Mouse (Mus musculus) kidney, postnatal 4 days (tissue): ENCODE results near the gene Nup210l.

Experiments used
- DNase-seq, 2 experiments: peaks; one replicate each; pipeline ENCODE4 v3.0.0; 2021; ENCODE audit warnings: mixed read lengths in 2 of 2

Nup210l gene

DNA sequence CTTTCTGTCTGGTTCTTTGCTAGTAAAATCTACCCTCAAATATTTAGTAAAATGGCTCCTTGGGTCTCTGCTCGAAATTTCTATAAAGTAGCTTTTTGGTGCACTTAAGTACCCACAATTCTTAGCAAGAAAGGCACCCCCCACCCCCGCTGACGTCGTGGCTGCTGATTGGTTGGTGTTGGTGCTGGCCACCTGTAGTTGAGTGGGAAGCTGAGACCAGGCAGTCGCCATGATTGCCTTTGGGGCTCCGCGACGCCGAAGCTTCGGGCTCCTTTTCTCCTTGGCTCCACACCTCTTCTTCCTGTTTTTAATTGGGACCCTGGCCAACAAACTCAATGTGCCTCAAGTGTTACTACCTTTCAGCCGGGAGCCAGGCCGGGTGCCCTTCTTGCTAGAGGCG lies at the start of gene Nup210l:
TSS of gene Nup210l (plus strand) at position 195 of the 400 bp plus-strand sequence.
- no peak for DNase-seq

DNA sequence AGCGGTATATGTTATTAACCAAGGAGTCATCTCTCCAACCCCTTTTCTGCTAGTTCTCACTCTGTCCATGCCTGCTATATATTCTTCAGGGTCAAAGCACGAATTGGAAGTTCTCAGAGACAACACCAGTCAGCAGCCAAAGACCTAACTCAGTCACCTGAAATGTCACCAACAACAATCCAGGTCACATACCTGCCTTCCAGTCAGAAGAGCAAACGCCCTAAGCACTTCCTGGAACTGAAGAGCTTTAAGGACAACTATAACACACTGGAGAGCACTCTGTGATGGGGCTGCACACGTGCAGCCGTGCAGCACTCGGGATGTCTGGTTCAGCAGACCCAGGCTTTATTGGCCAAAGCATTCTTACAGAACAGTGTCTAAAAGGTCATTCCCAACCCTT lies 42.4 kb upstream of the Nup210l start:
- no peak for DNase-seq

DNA sequence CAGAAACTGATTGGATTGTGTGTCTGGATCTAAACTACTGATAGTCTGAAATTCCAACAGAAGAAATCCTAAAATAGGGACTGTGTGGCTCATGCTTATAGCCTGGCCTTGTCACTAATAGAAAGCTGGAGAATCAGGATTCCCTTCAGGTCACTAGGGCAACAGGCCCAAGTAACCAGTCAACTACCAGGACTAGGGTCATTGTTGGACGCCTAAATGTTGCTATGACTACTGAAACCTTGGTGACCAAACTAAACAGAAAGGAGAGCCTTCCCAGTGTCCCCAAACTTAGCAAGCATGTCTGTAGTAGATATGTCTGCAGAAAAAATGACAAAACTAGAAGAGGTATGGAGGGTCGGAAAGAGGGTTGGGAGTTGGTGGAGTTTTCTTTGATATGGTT lies 41.4 kb upstream of the Nup210l start:
- DNase-seq = no peak

DNA sequence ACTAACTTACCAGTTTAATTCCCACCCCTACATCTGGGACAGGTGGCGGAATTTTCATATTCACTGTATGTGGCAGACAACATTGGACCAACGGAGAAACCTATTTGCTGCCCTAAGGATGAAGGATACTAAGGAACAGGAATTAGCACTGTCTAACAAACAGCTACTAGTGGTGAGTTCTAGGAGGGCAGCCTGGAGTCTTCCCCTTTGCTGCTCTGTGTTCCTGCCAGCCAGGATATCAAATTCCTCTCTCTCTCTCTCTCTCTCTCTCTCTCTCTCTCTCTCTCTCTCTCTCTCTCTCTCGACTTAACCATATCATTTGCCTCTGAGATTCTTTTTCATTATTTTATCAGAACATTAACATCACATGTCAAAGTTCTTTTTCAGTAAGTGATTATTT lies 39.5 kb upstream of the Nup210l start:
- DNase-seq = no peak

DNA sequence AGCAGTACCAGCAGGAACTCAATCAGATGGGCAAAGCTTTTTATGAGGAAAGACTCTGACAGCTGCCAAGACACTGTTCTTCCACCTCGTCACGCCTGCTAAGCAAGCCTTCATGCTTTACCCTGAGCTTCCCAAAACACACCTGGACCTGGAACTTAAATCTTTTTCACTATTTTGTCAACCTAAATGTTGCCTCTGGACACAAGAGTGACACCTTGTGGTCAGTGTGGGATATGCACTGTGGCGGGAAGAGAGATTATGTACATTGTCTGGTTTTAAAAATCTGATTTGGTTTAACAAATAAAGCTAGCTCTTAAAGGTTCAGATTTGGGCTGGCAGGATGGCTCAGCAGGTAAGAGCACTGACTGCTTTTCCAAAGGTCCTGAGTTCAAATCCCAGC lies 38.4 kb upstream of the Nup210l start:
- peak; percentile 74 to 75 for DNase-seq

DNA sequence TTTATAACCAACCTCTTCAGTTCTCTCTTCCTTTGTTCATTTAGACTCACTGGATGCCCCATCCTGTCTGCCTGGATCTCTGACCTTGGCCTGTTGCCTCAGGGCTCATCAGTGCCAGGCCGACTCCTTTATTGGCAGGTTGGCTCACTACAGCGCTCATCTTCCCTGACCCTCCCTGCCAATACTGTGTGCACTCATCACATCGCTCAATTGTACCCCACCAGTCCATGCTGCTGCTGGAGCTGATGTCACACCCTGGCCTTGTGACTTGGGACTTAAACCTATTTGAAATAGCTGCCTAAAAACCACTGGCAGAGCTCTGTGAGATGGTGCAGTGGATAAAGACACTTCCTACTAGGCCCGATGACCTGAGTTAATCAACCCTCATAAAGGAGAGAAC lies 36.1 kb upstream of the Nup210l start:
- DNase-seq = no peak

DNA sequence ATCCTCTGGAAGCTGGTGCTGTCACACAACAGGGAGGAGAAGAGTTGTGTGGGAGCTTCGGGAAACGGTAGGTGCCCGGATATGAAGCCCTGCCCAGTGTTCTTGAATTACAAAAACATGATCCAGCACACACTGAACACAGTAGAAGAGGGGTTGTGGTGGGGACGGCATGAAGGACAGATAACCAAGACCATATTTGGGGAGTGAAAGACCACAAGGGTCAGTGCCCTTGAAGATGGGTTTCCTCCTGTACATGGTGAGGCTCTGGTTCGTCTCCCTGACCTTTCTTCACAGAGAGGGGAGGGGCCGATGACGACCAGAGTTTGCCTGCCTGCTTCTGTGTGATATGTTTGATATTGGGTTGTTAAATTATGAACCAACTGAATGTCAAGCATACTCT lies 34.2 kb upstream of the Nup210l start:
- no peak for DNase-seq

DNA sequence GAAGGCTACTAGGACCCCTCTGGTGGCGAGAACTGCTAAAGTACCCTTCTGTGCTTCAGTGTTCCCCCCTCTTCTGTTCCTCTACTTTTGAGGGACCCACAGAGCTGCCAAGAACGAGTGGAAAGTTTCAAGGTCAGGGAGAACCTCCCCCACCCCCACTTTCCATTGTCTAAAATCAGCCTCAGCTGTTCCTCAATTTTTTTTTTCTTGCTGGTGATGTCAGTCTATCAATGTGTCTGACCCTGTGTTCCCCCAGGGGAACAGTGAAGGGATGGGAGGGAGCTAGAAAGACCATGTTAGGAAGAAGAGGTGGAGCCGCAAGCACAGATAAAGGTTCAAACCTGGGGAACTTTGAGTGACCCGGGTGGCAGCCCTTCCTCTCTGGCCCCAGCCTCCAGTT lies 31.6 kb upstream of the Nup210l start, which contains the start of gene Tpm3:
TSS of gene Tpm3 (plus strand) at position 356 of the 400 bp plus-strand sequence.
- DNase-seq = no peak

DNA sequence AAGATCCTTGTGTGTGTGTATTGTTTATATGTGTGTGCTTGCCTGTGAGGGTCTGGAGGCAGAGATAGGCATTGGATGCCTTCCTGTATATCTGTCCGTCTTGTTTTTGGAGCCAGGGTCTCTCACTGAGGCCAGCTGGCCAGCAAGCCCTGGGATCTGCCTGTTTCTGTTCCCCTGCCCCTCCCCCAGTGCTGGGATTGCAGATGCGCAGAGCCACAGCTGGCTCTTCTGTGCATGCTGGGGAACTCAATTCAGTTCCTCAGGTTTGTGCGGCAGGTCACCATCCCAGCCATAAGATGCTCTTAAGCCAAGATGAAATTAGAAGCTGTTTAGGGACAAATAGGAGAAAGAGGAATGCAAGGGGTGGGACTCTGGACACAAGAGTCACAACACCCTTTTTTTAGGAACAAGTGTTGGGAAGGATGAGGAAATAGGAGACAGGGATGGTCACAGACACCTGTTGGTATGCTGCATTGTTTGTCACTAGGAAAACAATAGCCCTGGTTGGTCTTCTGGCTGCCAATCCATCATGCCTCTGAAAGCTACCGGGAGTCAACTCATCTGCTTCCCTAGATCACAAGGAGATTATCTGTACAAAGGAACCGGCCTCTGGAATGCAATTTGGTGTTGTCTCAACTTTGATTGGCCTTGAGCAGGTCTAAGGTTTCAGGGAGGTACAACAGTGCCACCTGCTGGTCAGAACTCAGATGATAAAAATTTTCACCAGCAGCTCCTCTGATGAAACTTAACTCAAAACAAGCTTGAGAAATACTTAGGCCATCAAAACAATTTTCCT lies 26.8 kb upstream of the Nup210l start:
- DNase-seq = peak; percentile 86 to 89

DNA sequence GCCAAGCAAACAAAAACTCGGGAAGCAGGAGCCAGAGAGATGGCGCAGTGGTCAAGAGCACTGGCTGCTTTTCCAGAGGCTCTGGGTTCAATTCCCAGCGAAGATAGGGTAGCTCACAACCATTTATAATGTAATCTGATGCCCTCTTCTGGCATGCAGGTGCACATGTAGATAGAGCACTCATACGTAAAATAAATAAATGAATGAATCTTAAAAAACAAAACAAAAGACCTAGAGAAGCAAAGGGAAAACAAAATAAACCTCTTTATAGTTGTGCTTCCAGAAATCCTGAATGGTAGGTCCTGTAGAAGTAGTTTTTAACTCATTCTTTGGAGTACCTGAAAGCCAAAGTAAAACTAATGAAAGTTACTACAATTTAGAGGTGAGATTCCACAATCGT lies 25.7 kb upstream of the Nup210l start:
- DNase-seq = no peak

DNA sequence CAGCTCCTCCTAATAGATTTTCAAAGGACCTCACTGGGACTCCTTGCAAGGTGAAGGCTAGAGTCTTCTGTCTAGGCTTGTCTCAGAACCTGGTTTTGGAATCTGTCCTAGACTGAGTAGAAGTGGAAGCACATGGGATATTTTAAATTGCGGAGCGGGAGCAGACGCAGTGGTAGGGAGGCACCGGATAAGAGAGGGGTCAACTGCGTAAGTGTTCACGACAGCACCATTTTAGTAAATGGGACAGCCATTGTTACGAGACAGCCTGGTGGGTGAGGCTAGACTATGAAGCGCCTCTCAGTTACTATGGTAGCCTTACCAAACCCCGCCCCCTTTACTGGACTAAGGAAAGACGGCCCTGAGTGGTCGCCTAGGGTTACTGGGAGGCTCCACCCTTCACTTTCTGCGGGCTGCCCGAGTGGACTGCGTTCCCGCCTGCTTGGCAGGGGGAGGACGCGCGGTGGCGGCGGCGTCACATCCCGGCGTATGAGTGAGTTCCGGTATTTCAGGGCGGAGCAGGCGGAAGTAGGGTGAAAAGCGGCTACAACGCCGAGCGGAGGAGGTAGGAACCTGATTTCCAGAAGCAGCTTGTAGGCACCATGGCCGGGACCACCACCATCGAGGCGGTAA lies 24.7 kb upstream of the Nup210l start:
- DNase-seq = peak; percentile 93 to 96

DNA sequence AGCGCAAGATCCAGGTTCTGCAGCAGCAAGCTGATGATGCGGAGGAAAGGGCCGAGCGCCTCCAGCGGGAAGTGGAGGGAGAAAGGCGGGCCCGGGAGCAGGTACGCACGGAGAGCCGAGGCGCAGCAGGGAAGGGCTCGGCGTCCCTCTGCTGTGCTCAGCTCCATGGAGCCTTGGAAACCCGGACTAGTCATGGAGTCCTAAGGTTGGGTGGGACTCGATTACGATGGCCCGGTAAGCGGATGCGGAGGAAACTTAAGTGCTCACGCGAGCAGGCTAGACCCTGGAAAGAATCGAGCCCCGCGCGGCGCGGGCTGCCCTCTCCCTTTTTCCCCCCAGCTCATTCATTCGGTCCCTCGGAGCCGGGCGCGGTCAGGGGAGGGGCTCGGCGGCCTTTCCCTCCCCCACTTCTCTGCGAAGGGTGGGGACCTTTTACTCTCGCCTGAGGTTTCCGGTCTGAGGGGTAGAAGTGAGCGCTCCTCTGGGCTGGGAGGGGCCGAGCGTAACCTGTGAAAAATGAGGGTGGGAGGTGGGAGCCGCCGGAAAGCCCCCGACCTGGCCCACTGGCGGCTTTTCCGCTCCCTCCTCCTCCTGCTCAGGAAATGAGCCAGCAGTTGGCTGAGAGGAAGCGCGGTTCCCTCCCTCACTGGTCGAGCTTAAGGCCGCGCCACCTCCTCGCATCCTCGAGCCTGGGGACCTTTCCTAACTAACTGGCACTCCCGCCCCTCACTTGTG lies 24.0 kb upstream of the Nup210l start:
- DNase-seq = peak; percentile 77 to 86

DNA sequence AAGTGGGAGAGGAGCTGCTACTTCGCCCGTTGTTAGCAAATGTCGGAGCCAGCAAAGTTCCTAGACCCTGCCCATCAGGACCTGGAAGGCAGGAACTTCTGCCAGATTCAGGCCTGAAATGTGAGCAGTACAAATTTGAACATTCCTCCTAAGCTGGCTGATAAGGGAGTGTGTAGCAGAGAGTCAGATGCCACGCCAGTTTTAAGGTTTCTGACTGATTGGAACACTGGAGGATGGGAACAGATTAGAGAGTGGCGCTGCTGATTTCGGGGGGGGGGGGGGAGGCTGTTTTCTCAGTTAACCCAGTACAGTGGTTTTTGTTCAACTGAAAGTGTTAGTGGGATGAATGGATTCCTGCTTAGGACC lies 23.5 kb upstream of the Nup210l start:
- DNase-seq = no peak

DNA sequence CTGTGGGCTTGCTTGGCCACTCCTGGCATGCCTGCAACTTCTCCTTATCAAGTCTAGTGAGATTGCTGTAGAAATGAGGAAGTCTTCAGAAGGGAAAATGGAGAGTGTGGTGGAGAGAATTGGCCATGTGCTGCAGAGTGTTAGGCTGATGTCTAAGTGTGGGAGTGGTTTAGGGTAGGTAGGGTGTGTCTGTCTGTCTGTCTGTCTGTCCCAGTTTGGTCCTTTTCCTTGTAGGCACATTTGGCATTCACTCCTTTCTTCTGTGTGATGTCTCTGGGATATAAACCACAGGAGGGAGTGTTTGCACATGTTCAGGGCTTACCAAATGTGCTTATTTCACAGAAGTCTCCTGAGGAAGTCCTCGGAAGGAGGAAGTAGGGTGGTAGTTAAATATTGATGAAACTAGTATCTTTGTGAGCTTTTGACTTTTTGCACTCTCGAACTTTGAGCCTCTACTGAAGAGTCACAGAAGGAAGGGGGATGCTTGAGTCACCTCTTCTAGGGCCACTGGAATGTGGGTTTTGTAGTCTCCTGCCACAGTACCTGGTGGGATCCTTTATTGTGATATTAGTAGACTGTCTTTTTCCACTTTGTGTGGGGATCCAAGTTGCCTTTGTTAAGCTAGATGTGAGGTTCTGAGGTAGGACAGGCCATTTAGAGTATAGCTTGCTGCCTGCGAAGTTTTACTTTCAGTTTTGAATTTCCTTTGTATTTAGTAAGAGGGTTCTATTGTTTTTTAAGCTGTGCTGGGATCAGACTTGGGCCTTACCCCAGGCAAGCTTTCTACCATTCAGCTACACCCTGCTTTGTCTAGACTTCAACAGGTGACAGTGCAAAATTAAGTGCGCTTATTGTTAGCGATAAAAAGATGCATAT lies 22.3 kb upstream of the Nup210l start:
- no peak for DNase-seq

DNA sequence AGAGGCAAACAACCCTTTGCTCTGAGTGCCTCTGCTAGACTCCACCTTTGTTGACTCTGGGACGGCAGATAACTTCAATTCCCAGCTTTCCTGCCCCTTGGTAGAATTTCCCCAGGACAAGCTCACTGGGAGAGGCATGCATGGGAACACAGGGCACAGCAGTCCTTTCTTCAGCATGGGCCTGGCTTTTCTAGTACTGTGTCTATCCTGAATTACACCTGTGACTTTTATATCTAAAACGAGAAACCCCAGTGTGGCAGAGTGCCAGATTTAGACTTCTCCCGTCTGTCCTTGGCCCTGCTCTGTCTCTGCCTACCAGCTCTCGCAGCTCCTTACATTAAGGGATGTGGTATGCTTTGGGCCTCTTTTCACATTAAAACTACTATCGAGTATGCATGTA lies 20.9 kb upstream of the Nup210l start:
- no peak for DNase-seq

DNA sequence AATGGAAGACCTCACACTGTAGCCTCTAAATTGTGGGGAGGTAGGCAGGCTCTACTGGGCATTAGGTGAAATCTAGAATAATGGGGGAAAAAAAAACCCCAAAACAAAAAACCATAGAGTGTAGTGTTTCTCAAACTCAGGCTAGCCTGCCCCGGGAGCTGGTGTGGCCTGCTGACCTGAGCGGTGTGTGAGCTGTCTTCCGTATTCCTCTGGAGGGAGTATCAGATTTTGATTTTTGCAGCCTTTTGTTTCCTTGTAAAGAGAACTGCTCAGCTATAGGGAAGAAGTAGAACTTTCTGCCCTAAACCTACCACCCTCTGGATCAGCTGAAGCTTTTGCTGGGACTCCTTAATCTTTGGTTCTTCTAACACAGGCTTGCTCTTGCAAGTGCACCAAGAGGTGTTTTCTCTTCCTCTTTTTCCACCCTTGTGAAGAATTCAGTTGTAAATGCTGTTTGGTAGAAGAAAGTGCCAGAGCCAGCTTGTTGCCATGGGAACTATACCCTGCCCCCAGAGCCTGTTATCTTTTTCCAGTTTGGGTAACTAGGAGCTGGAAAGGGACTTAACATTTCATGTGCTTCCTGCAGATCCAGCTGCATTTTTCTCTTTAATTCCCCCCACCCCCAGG lies 20.1 kb upstream of the Nup210l start:
- no peak for DNase-seq

DNA sequence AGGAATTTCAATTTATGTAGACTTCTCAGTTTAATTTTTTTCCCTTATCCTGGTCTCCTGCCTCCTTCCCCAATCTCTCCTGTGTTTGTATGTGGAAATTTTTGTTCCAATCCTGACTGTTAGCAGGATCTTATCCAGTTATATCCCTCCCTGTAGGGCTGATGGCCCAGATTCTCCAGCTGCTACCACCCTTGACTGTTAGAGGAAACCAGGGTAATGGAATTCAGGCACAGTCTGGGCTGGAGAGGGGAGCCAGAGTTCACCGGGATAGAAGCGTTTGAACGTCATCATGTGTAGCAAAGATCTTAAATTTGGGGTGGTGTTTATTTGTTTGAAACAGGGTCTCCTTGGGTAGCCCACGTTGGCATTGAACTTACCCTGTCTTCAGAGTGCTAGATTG lies 19.1 kb upstream of the Nup210l start:
- peak in 1 of 2 experiments; percentile 25 for DNase-seq

DNA sequence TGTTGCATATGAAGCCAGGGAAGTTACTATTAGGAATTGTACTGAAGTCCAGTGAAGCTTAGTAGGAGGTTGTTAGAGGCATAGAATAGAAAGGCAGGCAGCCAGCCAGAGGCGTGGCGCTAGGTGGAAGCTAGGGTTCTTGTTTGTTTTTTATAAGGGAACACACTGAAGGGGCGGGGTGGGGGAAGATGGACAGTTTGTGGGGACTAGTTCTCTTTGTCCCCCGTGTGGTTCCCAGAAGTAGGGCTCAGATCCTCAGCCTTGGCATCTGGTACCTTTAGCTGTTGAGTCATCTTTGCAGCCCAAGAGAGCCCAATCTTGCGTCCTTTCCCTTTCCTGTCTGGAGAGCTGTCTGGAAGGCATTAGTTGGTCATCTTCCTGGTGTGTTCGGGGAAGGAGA lies 18.7 kb upstream of the Nup210l start:
- no peak for DNase-seq

DNA sequence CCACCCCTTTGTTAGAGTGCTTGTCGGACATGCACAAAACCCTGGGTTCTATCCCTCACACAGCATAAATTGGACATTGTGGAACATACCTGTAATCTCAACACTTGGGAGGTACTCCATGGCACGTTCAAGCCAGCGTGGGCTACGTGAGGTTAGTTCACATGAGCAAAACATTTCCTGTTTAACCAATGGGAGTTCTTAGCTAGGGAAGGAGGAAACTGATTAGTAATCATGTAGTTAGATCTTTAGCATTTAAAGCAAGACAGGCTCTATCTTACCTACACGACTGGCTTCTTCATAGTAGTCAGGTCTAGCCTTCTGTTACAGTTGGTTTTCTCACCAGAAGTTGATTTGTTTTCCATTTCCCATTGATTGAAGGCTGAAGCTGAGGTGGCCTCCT lies 17.9 kb upstream of the Nup210l start:
- no peak for DNase-seq

DNA sequence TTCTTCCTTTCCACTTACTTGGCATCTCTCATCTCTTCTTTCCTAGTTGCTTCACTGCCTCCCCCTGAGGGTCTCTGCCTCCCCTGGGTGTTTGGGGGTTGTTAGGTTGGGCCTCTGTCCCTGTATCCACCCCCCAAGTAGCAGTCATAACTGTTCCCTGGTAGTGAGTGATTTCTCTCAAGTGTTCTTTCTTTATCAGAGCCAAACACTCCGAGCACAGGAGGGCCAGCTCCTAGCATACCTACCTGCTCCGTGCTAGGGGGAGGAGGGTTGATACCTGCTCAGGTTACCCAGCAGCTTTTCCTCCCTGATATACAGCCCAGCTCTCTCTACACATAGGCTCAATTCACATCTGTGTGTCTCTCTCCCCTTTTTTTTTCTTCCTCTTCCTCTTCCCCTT lies 15.3 kb upstream of the Nup210l start:
- DNase-seq = no peak

DNA sequence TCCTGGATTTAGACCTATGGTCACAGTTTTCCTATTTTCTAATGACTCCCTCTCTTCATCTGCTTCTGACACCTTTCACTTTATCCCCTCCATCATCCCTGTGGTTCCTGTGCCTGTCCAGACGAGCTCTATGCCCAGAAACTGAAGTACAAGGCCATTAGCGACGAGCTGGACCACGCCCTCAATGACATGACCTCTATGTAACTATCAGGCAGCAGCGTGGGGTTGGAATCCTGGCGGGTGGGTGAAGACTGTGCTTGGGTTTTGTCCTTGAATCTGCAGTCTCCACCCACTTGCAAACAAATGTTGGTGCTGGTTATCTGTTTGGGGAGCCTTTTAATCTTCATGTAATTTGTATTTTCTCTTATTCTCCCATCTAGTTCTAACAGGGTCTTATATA lies 13.0 kb upstream of the Nup210l start:
- no peak for DNase-seq

DNA sequence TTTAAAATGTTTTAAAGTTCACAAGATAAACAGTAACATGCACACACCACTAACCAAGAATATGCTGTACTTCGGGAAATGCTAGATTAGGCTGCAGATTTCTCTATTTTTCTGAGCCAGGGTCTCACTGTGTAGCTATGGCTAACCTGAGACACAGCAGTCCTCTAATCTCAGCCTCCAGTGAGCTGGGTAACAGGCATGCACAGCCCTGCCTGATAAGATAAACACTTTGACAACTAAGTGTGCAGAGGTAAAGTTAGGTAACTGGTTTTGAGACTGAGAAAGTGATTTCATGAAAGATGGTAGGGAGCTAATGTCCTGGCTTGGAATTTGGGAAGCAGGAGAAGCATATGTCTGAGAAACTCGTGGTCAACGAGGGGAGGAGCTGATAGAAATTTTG lies 9.5 kb upstream of the Nup210l start:
- no peak for DNase-seq
